Mouse (Mus musculus) adrenal gland, postnatal 4 days (tissue): ENCODE results near the gene Mrc2. TPM values are rescaled to one million over a fixed set of nuclear protein-coding genes. Genes with fewer than 3 reads are reported as not detected.

Experiments
- DNase-seq, 2 experiments: peaks; one replicate each; pipeline ENCODE4 v3.0.0; 2021 to 2022; ENCODE audit warnings: low spot score in 2 of 2, mixed read lengths in 2 of 2
- total RNA-seq, 2 experiments: library from RNA; stranded (reverse); gene quantifications; 2 replicates each; pipeline ENCODE4 v1.2.3; 2021

Mrc2 gene
- total RNA-seq, 2 experiments from 2014 or later = 43.5 to 49.5 TPM

DNA sequence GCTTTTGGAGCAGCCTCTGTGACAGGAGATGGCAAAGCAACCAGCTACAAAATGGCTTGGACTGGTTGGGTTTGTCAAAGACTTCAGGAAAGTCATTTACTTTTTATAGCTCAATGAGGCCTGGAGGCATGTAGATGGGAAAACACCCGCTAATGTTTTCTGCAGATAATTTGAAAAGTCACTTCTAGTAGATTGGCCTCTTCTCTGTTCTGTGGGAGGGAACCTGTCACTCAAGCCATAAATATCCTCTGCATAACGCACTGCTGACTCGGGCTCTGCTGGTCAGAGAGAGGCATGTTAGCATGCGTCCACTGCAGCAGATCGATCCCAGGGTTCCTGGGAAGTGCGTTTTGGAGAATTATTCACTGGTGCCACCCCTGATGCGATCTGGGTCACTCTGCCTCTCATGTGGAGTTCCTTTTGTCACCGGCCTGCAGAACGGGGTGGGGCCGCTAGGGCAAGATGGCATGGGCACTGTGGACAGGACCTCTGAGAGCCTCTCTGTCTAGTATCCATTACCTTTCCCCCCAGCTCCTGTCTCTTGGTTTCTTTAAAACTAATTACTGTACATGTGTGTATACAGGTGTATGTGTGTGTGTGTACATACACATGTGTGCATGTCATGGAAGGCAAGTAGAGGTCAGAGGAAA, 82.2 kb downstream of the Mrc2 start:
- no peak for DNase-seq

DNA sequence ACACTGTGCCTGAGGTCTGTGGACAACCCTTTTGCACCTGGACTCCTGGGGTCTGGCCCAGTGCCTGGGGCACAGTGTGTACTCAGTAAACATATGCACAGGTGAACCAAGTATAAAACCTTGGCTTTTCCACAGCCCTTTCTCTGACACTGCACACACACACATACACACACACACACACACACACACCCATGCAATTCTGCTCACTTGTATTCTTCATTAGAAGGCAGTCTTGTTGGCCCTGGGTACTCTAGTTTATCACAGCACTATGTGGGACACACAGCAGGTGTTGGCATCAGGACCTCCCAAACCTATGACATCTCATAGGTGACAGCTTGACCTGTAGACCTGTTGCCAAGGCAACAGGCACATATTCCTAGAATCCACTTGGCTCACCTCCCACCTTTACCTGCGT, 83.4 kb downstream of the Mrc2 start:
- DNase-seq = no peak

DNA sequence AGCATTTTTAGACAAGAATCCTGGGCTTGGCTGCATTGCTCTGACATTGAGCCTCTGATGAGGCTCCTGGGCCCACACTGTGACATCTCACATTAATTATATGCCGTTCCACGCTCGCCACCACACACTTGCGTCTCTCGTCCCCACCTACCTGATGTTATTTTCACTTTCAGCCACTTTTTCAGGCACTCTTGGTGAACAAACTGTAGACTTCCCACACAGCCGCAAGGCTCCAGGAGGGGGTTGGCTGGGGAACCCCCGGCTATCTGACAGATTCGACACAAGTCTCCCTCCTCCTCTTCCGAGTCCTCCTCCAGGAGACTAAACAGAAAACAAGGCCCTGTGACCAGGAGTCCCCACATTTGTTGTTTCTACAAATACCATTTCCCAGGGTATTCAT, 92.8 kb downstream of the Mrc2 start:
- no peak for DNase-seq

DNA sequence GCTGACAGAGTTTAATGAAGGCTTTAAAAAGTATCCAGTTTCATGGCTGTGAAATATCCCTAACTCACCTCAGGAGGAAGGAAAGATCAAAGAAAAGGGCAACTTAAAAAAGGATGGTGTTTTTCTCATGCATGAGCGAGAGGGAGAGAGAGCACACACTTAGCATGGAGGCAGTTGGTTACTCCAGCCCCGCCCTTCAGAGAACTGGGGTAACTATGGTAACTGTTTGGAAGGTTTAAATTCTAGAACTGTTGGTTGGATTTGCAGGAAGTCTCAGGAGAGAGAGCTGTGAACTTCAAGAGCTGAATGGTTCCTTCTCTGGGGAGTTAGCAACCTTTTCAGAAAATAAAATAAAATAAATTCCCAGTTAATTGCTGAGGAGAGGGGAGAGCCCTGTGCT, 96.2 kb downstream of the Mrc2 start:
- no peak for DNase-seq

DNA sequence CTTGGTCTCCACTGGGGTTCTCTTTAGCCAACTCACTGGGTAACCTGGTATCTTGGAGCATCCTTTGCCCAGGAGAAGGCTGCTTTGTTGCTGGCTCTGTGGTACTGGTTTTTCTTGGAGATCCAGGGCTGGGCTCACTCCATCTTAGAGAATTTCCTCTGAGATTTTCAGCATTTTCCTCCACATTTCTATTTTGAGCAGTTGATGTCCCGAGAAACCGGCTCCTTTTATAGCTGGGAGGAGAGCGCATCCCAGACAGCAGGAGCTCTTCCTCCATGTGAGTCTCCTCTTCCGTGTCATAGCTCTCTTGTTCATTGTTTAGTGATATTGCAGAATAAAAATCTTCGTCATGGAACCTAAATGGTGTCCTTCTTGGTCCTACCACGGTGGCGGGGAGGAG, 97.8 kb downstream of the Mrc2 start:
- DNase-seq = no peak

Other genes with a start within 250 kb of the Mrc2 start
- 1 to 10 TPM; 1.3 to 1.4 TPM for gene Efcab3, start 229.1 kb upstream of the Mrc2 start, total RNA-seq
- gene Mettl2, start 166.2 kb upstream of the Mrc2 start, total RNA-seq = 10 to 100 TPM; 34.8 to 37.1 TPM
- not detected for gene Gm10842, start 145.8 kb upstream of the Mrc2 start, total RNA-seq
- gene Tlk2, start 113.8 kb upstream of the Mrc2 start, total RNA-seq = 10 to 100 TPM; 62.8 to 67.2 TPM
- under 1 TPM in 1 of 2 experiments, not detected in 1; 0.34 TPM for gene March10, start 164.1 kb downstream of the Mrc2 start, total RNA-seq